Mouse (Mus musculus) hindbrain, embryonic 14.5 days (tissue): ENCODE measurements at regions not wholly inside any gene's neighbourhood (a gene's known extent, or its start where the extent isn't known, plus 50 kb on each side); places are given as distances from the start of the nearest gene placed in this dataset.
"Not testable (repeated sequence)": the region's sequence is repeated elsewhere in the genome, so short reads cannot be mapped to it uniquely, and the experiment has no call there.

Experiments
- ATAC-seq: fragments of 200-750 bp; cut with Nextera tagmentation; 2 replicates; pipeline ENCODE4 v1.8.0; 2017; ENCODE audit warnings: moderate number of reproducible peaks, mild to moderate bottlenecking, moderate TSS enrichment, moderate library complexity; ENCODE audit not compliant: low FRiP score
- DNase-seq: peaks from one replicate; pipeline ENCODE4 v3.0.0-alpha.2; 2015; ENCODE audit warnings: low spot score
- H3K27ac ChIP-seq: fragments of 300-500 bp; sonication (generic); 2 replicates; pipeline ENCODE4 v1.5.1; 2014; ENCODE audit warnings: mild to moderate bottlenecking, moderate library complexity
- H3K27me3 ChIP-seq: fragments of 300-500 bp; sonication (generic); 2 replicates; pipeline ENCODE4 v1.6.1; 2014; ENCODE audit warnings: mild to moderate bottlenecking, low read length, mixed read lengths; ENCODE audit not compliant: control insufficient read depth, insufficient read depth
- H3K36me3 ChIP-seq: fragments of 300-500 bp; sonication (generic); replicated peaks from 2 replicates; pipeline ENCODE4 v1.6.1; 2014; ENCODE audit not compliant: control insufficient read depth, insufficient read depth
- H3K4me1 ChIP-seq: fragments of 300-500 bp; sonication (generic); replicated peaks from 2 replicates; pipeline ENCODE4 v1.6.1; 2014; ENCODE audit warnings: antibody characterized with exemption, low read length, mixed read lengths; ENCODE audit not compliant: control insufficient read depth, insufficient read depth
- H3K4me2 ChIP-seq: fragments of 300-500 bp; sonication (generic); replicated peaks from 2 replicates; pipeline ENCODE4 v1.6.1; 2014; ENCODE audit warnings: mild to moderate bottlenecking, moderate library complexity
- H3K4me3 ChIP-seq: fragments of 300-500 bp; sonication (generic); replicated peaks from 2 replicates; pipeline ENCODE4 v1.5.1; 2014; ENCODE audit warnings: mild to moderate bottlenecking, low read length
- H3K9ac ChIP-seq: fragments of 300-500 bp; sonication (generic); 2 replicates; pipeline ENCODE4 v1.6.1; 2014
- H3K9me3 ChIP-seq: fragments of 300-500 bp; sonication (generic); 2 replicates; pipeline ENCODE4 v1.6.1; 2016; ENCODE audit warnings: low read length; ENCODE audit not compliant: control insufficient read depth
- WGBS: fragments of 180-500 bp; shearing (Covaris S2); extraction: QIAGEN DNeasy Blood & Tissue Kit; methylation state at CpG from one replicate; pipeline ENCODE4 v1.1.7; 2014; 5-methylcytosine and 5-hydroxymethylcytosine counted together

- Histone ChIP-seq H3K36me3 (no peaks in the 10 kb centered on the region), H3K9me3 (no peaks in the 10 kb centered on the region), H3K27me3 (no peaks in the 10 kb centered on the region), H3K27ac (no peak overlapping the region), H3K4me1 (no peaks in the 10 kb centered on the region), H3K4me2 (no peak overlapping the region), H3K9ac (no peak overlapping the region), H3K4me3 (no peak overlapping the region)
- no peak for DNase-seq
- ATAC-seq = no peak
- WGBS = 84% methylated on average over 2 of the region's 2 CpGs
Observed at GRCm38 (mm10) chr1:105463819-105464614, 107.5 kb upstream of the Rnf152 start.

- Histone ChIP-seq H3K27me3 (no peaks in the 10 kb centered on the region), H3K4me2 (no peak overlapping the region), H3K9me3 (no peaks in the 10 kb centered on the region), H3K4me3 (no peak overlapping the region), H3K27ac (no peak overlapping the region), H3K9ac (no peak overlapping the region), H3K4me1 (no peaks in the 10 kb centered on the region), H3K36me3 (no peaks in the 10 kb centered on the region)
- 73% methylated on average over 1 of the region's 1 CpGs for WGBS
- ATAC-seq (no peak), DNase-seq (no peak)
Observed at GRCm38 (mm10) chr1:105462695-105463094, 106.2 kb upstream of the Rnf152 start.

GRCm38 (mm10) chr1:105455783-105456182, 99.3 kb upstream of the Rnf152 start:
- not testable (repeated sequence) for H3K27me3 ChIP-seq, H3K4me1 ChIP-seq, H3K4me2 ChIP-seq, H3K36me3 ChIP-seq, H3K9ac ChIP-seq, H3K27ac ChIP-seq, ATAC-seq, DNase-seq, H3K9me3 ChIP-seq, H3K4me3 ChIP-seq
- 96% methylated on average over 13 of the region's 13 CpGs for WGBS

GRCm38 (mm10) chr1:105454687-105455086, 98.2 kb upstream of the Rnf152 start:
- Histone ChIP-seq H3K36me3 (no peaks in the 10 kb centered on the region), H3K4me1 (no peaks in the 10 kb centered on the region), H3K27me3 (no peaks in the 10 kb centered on the region), H3K4me2 (no peak overlapping the region), H3K9ac (no peak overlapping the region), H3K27ac (no peak overlapping the region), H3K4me3 (no peak overlapping the region), H3K9me3 (no peaks in the 10 kb centered on the region)
- WGBS = 59% methylated on average over 1 of the region's 1 CpGs
- ATAC-seq (no peak), DNase-seq (no peak)

- WGBS = 85% methylated on average over 1 of the region's 1 CpGs
- Histone ChIP-seq H3K4me1 (no peaks in the 10 kb centered on the region), H3K9me3 (no peaks in the 10 kb centered on the region), H3K4me2 (no peak overlapping the region), H3K36me3 (no peaks in the 10 kb centered on the region), H3K27ac (no peak overlapping the region), H3K4me3 (no peak overlapping the region), H3K27me3 (no peaks in the 10 kb centered on the region), H3K9ac (no peak overlapping the region)
- DNase-seq = no peak
- no peak for ATAC-seq
Observed at GRCm38 (mm10) chr1:105446212-105446611, 89.7 kb upstream of the Rnf152 start.

- no peak overlapping the region for H3K4me3 ChIP-seq
- no peak for DNase-seq
- H3K9ac ChIP-seq = no peak overlapping the region
- WGBS = 94% methylated on average over 5 of the region's 5 CpGs
- no peaks in the 10 kb centered on the region for H3K36me3 ChIP-seq
- H3K9me3 ChIP-seq = no peaks in the 10 kb centered on the region
- no peaks in the 10 kb centered on the region for H3K27me3 ChIP-seq
- no peak overlapping the region for H3K27ac ChIP-seq
- ATAC-seq = no peak
- no peak overlapping the region for H3K4me2 ChIP-seq
- no peaks in the 10 kb centered on the region for H3K4me1 ChIP-seq
Observed at GRCm38 (mm10) chr1:105443546-105443945, 87.0 kb upstream of the Rnf152 start.

GRCm38 (mm10) chr1:105440296-105440695, 83.8 kb upstream of the Rnf152 start:
- WGBS = 27% methylated on average over 3 of the region's 3 CpGs
- Histone ChIP-seq H3K4me2 (no peak overlapping the region), H3K4me3 (no peak overlapping the region), H3K27ac (no peak overlapping the region), H3K4me1 (no peaks in the 10 kb centered on the region), H3K36me3 (no peaks in the 10 kb centered on the region), H3K9me3 (no peaks in the 10 kb centered on the region), H3K27me3 (no peaks in the 10 kb centered on the region), H3K9ac (no peak overlapping the region)
- ATAC-seq (no peak), DNase-seq (no peak)

GRCm38 (mm10) chr1:105434631-105435403, 78.3 kb upstream of the Rnf152 start:
- WGBS = 89% methylated on average over 8 of the region's 8 CpGs
- ATAC-seq = no peak
- Histone ChIP-seq H3K27me3 (no peaks in the 10 kb centered on the region), H3K27ac (no peak overlapping the region), H3K4me3 (no peak overlapping the region), H3K9ac (no peak overlapping the region), H3K4me2 (no peak overlapping the region), H3K9me3 (no peaks in the 10 kb centered on the region), H3K36me3 (no peaks in the 10 kb centered on the region), H3K4me1 (no peaks in the 10 kb centered on the region)
- no peak for DNase-seq

- Histone ChIP-seq H3K9me3 (no peaks in the 10 kb centered on the region), H3K4me2 (no peak overlapping the region), H3K27ac (no peak overlapping the region), H3K9ac (no peak overlapping the region), H3K4me3 (no peak overlapping the region), H3K27me3 (no peaks in the 10 kb centered on the region), H3K4me1 (no peaks in the 10 kb centered on the region), H3K36me3 (no peaks in the 10 kb centered on the region)
- ATAC-seq (no peak), DNase-seq (no peak)
- 89% methylated on average over 2 of the region's 2 CpGs for WGBS
Observed at GRCm38 (mm10) chr1:105433949-105434348, 77.4 kb upstream of the Rnf152 start.
